Mouse (Mus musculus) heart, postnatal 36 days (tissue): ENCODE results near the gene Sdr39u1. TPM values are rescaled to one million over a fixed set of nuclear protein-coding genes. Genes with fewer than 3 reads are reported as not detected.

Experiments
- DNase-seq, 2 experiments: peaks; one replicate each; pipeline ENCODE4 v3.0.0; 2021 to 2022
- intact Hi-C: fragments of 180-260 bp; cut with DNase I; formaldehyde crosslinking; loops from one replicate; pipeline ENCODE4 v1.15.1; 2025
- total RNA-seq, 2 experiments: library from RNA; stranded (reverse); gene quantifications; 2 replicates each; pipeline ENCODE4 v1.2.3; 2021

The Sdr39u1 gene
- 100 to 1,000 TPM; 109 to 116 TPM for total RNA-seq

- peak; percentile 71 to 78 for DNase-seq
- intact Hi-C loops, result loop anchor here (2.0 to 10.0 kb wide), 2 partner anchors 15 to 275 kb away; partner anchors contain the start of genes Cbln3 and Khnyn
These were observed at the start of gene Sdr39u1 for GRCm38 (mm10) chr14:55899701-55900413. Gene Sdr39u1 (minus strand): TSS chr14:55900293.

GRCm38 (mm10) chr14:55946269-55946969 is 46.3 kb upstream of the Sdr39u1 start:
- intact Hi-C loops, result no loop called here
- DNase-seq, result no peak

GRCm38 (mm10) chr14:55944575-55944974 is 44.5 kb upstream of the Sdr39u1 start, which contains the start of gene Cma1:
Gene Cma1 (minus strand): TSS chr14:55944675.
- no peak for DNase-seq
- intact Hi-C loops, result no loop called here

GRCm38 (mm10) chr14:55943601-55944000 is 43.5 kb upstream of the Sdr39u1 start:
- no peak for DNase-seq
- intact Hi-C loops, result no loop called here

- DNase-seq, result no peak
- intact Hi-C loops, result no loop called here
These were observed 40.1 kb upstream of the Sdr39u1 start for GRCm38 (mm10) chr14:55940070-55940800.

- intact Hi-C loops, result no loop called here
- peak; percentile 22 to 33 for DNase-seq
These were observed 33.5 kb upstream of the Sdr39u1 start for GRCm38 (mm10) chr14:55933586-55933985.

GRCm38 (mm10) chr14:55929263-55929997 is 29.3 kb upstream of the Sdr39u1 start:
- DNase-seq, result no peak
- intact Hi-C loops, result no loop called here

- intact Hi-C loops, result no loop called here
- DNase-seq, result no peak
These were observed 26.8 kb upstream of the Sdr39u1 start for GRCm38 (mm10) chr14:55926847-55927246.

- intact Hi-C loops, result no loop called here
- no peak for DNase-seq
These were observed 22.6 kb upstream of the Sdr39u1 start for GRCm38 (mm10) chr14:55922475-55923232.

- DNase-seq, result peak; percentile 70 to 72
- intact Hi-C loops, result loop anchor here (1.0 to 5.0 kb wide), 4 partner anchors 45 to 151 kb away; partner anchors contain the start of gene Ltb4r1
These were observed 18.4 kb upstream of the Sdr39u1 start for GRCm38 (mm10) chr14:55918240-55919082.

- DNase-seq, result no peak
- intact Hi-C loops, result no loop called here
These were observed 13.3 kb upstream of the Sdr39u1 start for GRCm38 (mm10) chr14:55913406-55913805.

GRCm38 (mm10) chr14:55905518-55905917 is 5.4 kb upstream of the Sdr39u1 start:
- no peak for DNase-seq
- intact Hi-C loops, result no loop called here

GRCm38 (mm10) chr14:55900414-55900755 is 292 bp upstream of the Sdr39u1 start:
- intact Hi-C loops, result no loop called here
- no peak for DNase-seq

- intact Hi-C loops, result loop anchor here (2.0 to 10.0 kb wide), 2 partner anchors 14 to 274 kb away; partner anchors contain the start of genes Cbln3 and Khnyn
- DNase-seq, result no peak
These were observed 1.1 kb downstream of the Sdr39u1 start for GRCm38 (mm10) chr14:55898947-55899346.

- intact Hi-C loops, result loop anchor here (2.0 to 10.0 kb wide), 2 partner anchors 13 to 273 kb away; partner anchors contain the start of genes Cbln3 and Khnyn
- DNase-seq, result no peak
These were observed 2.4 kb downstream of the Sdr39u1 start for GRCm38 (mm10) chr14:55897671-55898070.

GRCm38 (mm10) chr14:55886571-55887382 is 13.3 kb downstream of the Sdr39u1 start:
- no peak for DNase-seq
- intact Hi-C loops, result no loop called here

GRCm38 (mm10) chr14:55885791-55886271 is 14.3 kb downstream of the Sdr39u1 start:
- DNase-seq, result peak in 1 of 2 experiments; percentile 61

More at GRCm38 (mm10) chr14:55885791-55886271, 14.3 kb downstream of the Sdr39u1 start:
- intact Hi-C loops, result loop anchor here (2.0 kb wide), 2 partner anchors 13 to 31 kb away; partner anchors contain the start of gene Nynrin
